ENCODE assay signal across 8 mouse cellular contexts in the genomic region with DNA sequence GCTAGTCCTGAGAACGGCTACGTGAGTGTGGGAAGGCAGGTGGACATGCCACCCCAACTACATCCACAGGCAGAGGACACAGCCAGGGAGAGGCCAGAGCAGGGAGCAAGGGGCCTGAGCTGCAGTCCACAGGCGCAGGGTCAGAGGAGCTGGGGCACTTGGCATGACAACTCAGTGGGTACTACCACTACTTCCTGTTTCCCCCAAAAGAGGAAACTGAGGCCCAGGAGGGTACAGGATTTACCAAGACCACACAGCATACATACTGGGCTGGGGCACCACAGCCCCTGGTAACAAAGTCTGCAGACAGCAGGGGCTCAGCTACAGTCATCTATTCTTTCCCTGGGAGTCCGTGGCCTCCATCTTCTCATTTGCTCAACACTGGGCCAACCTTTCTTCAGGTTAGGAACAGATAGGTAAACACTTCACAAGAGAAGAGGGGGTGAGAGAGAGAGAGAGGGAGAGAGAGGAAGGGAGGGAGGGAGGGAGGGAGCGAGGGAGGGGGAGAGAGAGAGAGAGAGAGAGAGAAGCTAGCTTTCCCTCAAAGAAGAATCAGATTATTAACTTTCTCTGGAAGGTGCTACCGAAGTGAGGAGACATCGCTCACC. TPM values are rescaled to one million over a fixed set of nuclear protein-coding genes. Genes with fewer than 3 reads are reported as not detected.
DNase-seq lines count a peak whose midpoint lies in the region; ATAC-seq and TF ChIP-seq lines count a peak whose summit lies in the region.
"Had no signal": no experiment of that assay in that cellular context is flagged by ENCODE, and none has a peak within 500 bp of the region (broad histone marks: within the 10 kb centered on the region; RNA-seq: fewer than 3 reads in every experiment).

No protein-coding gene starts in this region.

- 54% methylated on average over 7 of the region's 7 CpGs for WGBS in liver, embryonic 13.5 days (ENCODE audit: insufficient replicate concordance)
- 70% methylated on average over 7 of the region's 7 CpGs for WGBS in liver, embryonic 11.5 days
- 68% methylated on average over 7 of the region's 7 CpGs for WGBS in embryonic facial prominence, embryonic 10.5 days
- WGBS in limb, embryonic 10.5 days = 77% methylated on average over 7 of the region's 7 CpGs
- WGBS in small intestine, adult 2 months = 30% methylated on average over 7 of the region's 7 CpGs

- TF ChIP-seq POLR2A in small intestine, adult 2 months (IDR thresholded peaks at IDR 0.05; ENCODE audit: low read depth, low read length) = no peak

- H3K27me3 ChIP-seq in liver, embryonic 13.5 days = no peaks in the 10 kb centered on the region
- no peaks in the 10 kb centered on the region for H3K27me3 ChIP-seq in liver, embryonic 11.5 days (replicated peaks; ENCODE audit: control insufficient read depth, insufficient read depth, low read length)
- no peaks in the 10 kb centered on the region for H3K27me3 ChIP-seq in embryonic facial prominence, embryonic 10.5 days (replicated peaks; ENCODE audit: low read depth, poor library complexity, severe bottlenecking)
- no peaks in the 10 kb centered on the region for H3K27me3 ChIP-seq in limb, embryonic 10.5 days (ENCODE audit: low read depth, poor library complexity, severe bottlenecking)
- no peaks in the 10 kb centered on the region for H3K27me3 ChIP-seq in small intestine, adult 2 months (ENCODE audit: control insufficient read depth, insufficient read depth, low read length)

- no peak for DNase-seq in liver, embryonic 13.5 days
- no peak for DNase-seq in liver, embryonic 11.5 days (ENCODE audit: low spot score)
- no peak for DNase-seq in embryonic facial prominence, embryonic 10.5 days (ENCODE audit: low spot score)
- DNase-seq in limb, embryonic 10.5 days (ENCODE audit: low spot score) = no peak
- DNase-seq in natural killer cell, adult 2 months (ENCODE audit: low spot score in 2 of 2) = no peak
- no peak for DNase-seq in B cell, adult 2 months
- DNase-seq: thymus, adult 2 months had no signal

- peak overlapping the region; percentile 29; the same call in 1 of the 2 replicates for H3K9ac ChIP-seq in liver, embryonic 13.5 days
- no peak overlapping the region for H3K9ac ChIP-seq in liver, embryonic 11.5 days (ENCODE audit: low read depth, low read length)

- no peaks in the 10 kb centered on the region for H3K9me3 ChIP-seq in liver, embryonic 13.5 days (replicated peaks)
- no peaks in the 10 kb centered on the region for H3K9me3 ChIP-seq in liver, embryonic 11.5 days (ENCODE audit: control insufficient read depth, low read length)
- H3K9me3 ChIP-seq in embryonic facial prominence, embryonic 10.5 days = no peaks in the 10 kb centered on the region
- H3K9me3 ChIP-seq in limb, embryonic 10.5 days (replicated peaks) = no peaks in the 10 kb centered on the region

- no peak overlapping the region for H3K4me3 ChIP-seq in liver, embryonic 13.5 days (replicated peaks)
- no peak overlapping the region for H3K4me3 ChIP-seq in liver, embryonic 11.5 days (ENCODE audit: low read depth, low read length)
- H3K4me3 ChIP-seq in embryonic facial prominence, embryonic 10.5 days = no peak overlapping the region
- H3K4me3 ChIP-seq in limb, embryonic 10.5 days = 0 out of 2 replicates have a peak overlapping the region, but pooled peaks have one; percentile 2
- H3K4me3 ChIP-seq in small intestine, adult 2 months (ENCODE audit: low read depth, low read length) = peak overlapping the region; percentile 58

- H3K27ac ChIP-seq in liver, embryonic 13.5 days = peak overlapping the region; percentile 38; the same call in 1 of the 2 replicates
- H3K27ac ChIP-seq in liver, embryonic 11.5 days (ENCODE audit: low read depth, low read length) = no peak overlapping the region
- H3K27ac ChIP-seq in embryonic facial prominence, embryonic 10.5 days (replicated peaks) = peak overlapping the region; percentile 61
- H3K27ac ChIP-seq in limb, embryonic 10.5 days = peak overlapping the region; percentile 56
- H3K27ac ChIP-seq in small intestine, adult 2 months (ENCODE audit: insufficient read depth, low read depth, low read length) = peak overlapping the region; percentile 98

- H3K4me1 ChIP-seq in liver, embryonic 13.5 days (replicated peaks) = peaks cover 67% of the 10 kb centered on the region
- peaks cover 40% of the 10 kb centered on the region for H3K4me1 ChIP-seq in liver, embryonic 11.5 days (replicated peaks; ENCODE audit: control insufficient read depth, insufficient read depth, low read length)
- peaks cover 45% of the 10 kb centered on the region for H3K4me1 ChIP-seq in embryonic facial prominence, embryonic 10.5 days
- peaks cover 39% of the 10 kb centered on the region for H3K4me1 ChIP-seq in limb, embryonic 10.5 days
- H3K4me1 ChIP-seq in small intestine, adult 2 months (ENCODE audit: control insufficient read depth, insufficient read depth, insufficient read length, low read length) = peaks cover 40% of the 10 kb centered on the region

- peak overlapping the region; percentile 39 for H3K4me2 ChIP-seq in liver, embryonic 13.5 days
- H3K4me2 ChIP-seq in liver, embryonic 11.5 days = no peak overlapping the region

- no peak for ATAC-seq in liver, embryonic 13.5 days (ENCODE audit: low read depth)
- no peak for ATAC-seq in liver, embryonic 11.5 days (replicated peaks; ENCODE audit: low FRiP score)

- TF ChIP-seq CTCF in small intestine, adult 2 months (IDR thresholded peaks at IDR 0.05; ENCODE audit: extremely low read depth, insufficient read length, insufficient replicate concordance, low read depth, low read length) = no peak

- no peaks in the 10 kb centered on the region for H3K36me3 ChIP-seq in liver, embryonic 13.5 days
- no peaks in the 10 kb centered on the region for H3K36me3 ChIP-seq in liver, embryonic 11.5 days (ENCODE audit: control insufficient read depth, insufficient read depth, low read length)
- H3K36me3 ChIP-seq in embryonic facial prominence, embryonic 10.5 days (replicated peaks) = peaks cover 8% of the 10 kb centered on the region; the same call in 1 of the 2 replicates
- 0 out of 2 replicates have a peak, but pooled peaks cover 4% of the 10 kb centered on the region for H3K36me3 ChIP-seq in limb, embryonic 10.5 days
- peaks cover 2% of the 10 kb centered on the region; the same call in 1 of the 2 replicates for H3K36me3 ChIP-seq in small intestine, adult 2 months (ENCODE audit: control insufficient read depth, insufficient read depth, low read length)

RNA-seq across cellular contexts. Expression of a gene that starts 13.7 kb away (rescaled TPM):
- 2.6 and 3.0 TPM in 2 replicates for polyA plus RNA-seq in liver, embryonic 13.5 days (2015; fragmentation: Nextera tagmentation; extraction: Ambion mirVana)
- polyA plus RNA-seq in liver, embryonic 11.5 days (2014; fragmentation: Nextera tagmentation; extraction: Ambion mirVana) = 9.0 and 10.1 TPM in 2 replicates
- polyA plus RNA-seq in embryonic facial prominence, embryonic 10.5 days (2016; fragmentation: Nextera tagmentation; extraction: Ambion mirVana) = 9.2 and 10.5 TPM in 2 replicates
- 12.6 and 13.4 TPM in 2 replicates for polyA plus RNA-seq in limb, embryonic 10.5 days (2016; fragmentation: Nextera tagmentation; extraction: Ambion mirVana)
- polyA plus RNA-seq in small intestine, adult 2 months (2012; rRNA removed) = 79.0 and 192 TPM in 2 replicates

Comparison
In these comparisons a context has a peak if more than half of its experiments do, and no peak if none do; other contexts are left out.
1. H3K4me3 ChIP-seq: peak in limb, embryonic 10.5 days (single experiment) and small intestine, adult 2 months (single experiment); none in liver, embryonic 13.5 days (single experiment), liver, embryonic 11.5 days (single experiment) and embryonic facial prominence, embryonic 10.5 days (single experiment).